ENCODE assay signal across 8 mouse cellular contexts in genomic region chr11:48818346-48818745, GRCm38 (mm10). TPM values are rescaled to one million over a fixed set of nuclear protein-coding genes. Genes with fewer than 3 reads are reported as not detected.
DNase-seq lines count a peak whose midpoint lies in the region; ATAC-seq lines count a peak whose summit lies in the region.

No protein-coding gene starts in this region.

- peaks cover 10% of the 10 kb centered on the region for H3K4me1 ChIP-seq in intestine, embryonic 14.5 days (replicated peaks; ENCODE audit: control insufficient read depth, insufficient read depth, low read length)

- H3K4me3 ChIP-seq in intestine, embryonic 14.5 days (ENCODE audit: low read depth, low read length): peak overlapping the region; percentile 80

- DNase-seq in adrenal gland, adult 18-20 months (ENCODE audit: low spot score in 2 of 2): peak; percentile 81 to 92
- DNase-seq in embryo, embryonic 11 days: peak; percentile 92
- DNase-seq in gastrocnemius, postnatal 25 days: peak; percentile 57
- DNase-seq in intestine, embryonic 14.5 days (ENCODE audit: low spot score): peak; percentile 96
- DNase-seq in left cerebral cortex, postnatal 10 days (ENCODE audit: extremely low spot score in 1 of 2, low spot score in 2 of 2): peak; percentile 74 to 82
- DNase-seq in right cerebral cortex, postnatal 25 days: peak; percentile 75
- peak; percentile 91 for DNase-seq in yolk sac, embryonic 10.5 days (ENCODE audit: low spot score)

- H3K4me2 ChIP-seq in intestine, embryonic 14.5 days (ENCODE audit: low read length): peak overlapping the region; percentile 97

- no peaks in the 10 kb centered on the region for H3K9me3 ChIP-seq in intestine, embryonic 14.5 days (ENCODE audit: control insufficient read depth, low read length)

- no peaks in the 10 kb centered on the region for H3K27me3 ChIP-seq in intestine, embryonic 14.5 days (replicated peaks; ENCODE audit: control insufficient read depth, insufficient read depth, low read length)

- H3K27ac ChIP-seq in intestine, embryonic 14.5 days (ENCODE audit: low read depth): 0 out of 2 replicates have a peak overlapping the region, but pooled peaks have one; percentile 95

- peaks cover 17% of the 10 kb centered on the region for H3K36me3 ChIP-seq in intestine, embryonic 14.5 days (ENCODE audit: control insufficient read depth, insufficient read depth, low read length)

- peak; percentile 29; the same call in 1 of the 2 replicates for ATAC-seq in intestine, embryonic 14.5 days (replicated peaks; ENCODE audit: low FRiP score, low TSS enrichment, low read depth)
- ATAC-seq in megakaryocyte progenitor cell, adult 5-6 weeks (replicated peaks; ENCODE audit: poor library complexity): peak; percentile 33

- WGBS in intestine, embryonic 14.5 days: 0% methylated on average over 16 of the region's 16 CpGs

- intact Hi-C loops in left cerebral cortex, postnatal 10 days (cut with DNase I): loop anchor here (2.0 kb wide), 1 partner anchor 38 kb away; no protein-coding TSS in a partner anchor

- peak overlapping the region; percentile 86 for H3K9ac ChIP-seq in intestine, embryonic 14.5 days (ENCODE audit: low read length)

RNA-seq across cellular contexts. Expression of gene Trim41, which starts 1.2 kb away (rescaled TPM):
- total RNA-seq in adrenal gland, adult 18-20 months (2021): 10 to 100 TPM; 45.9 to 48.9 TPM
- total RNA-seq in gastrocnemius, postnatal 25 days (2021): 10 to 100 TPM; 15.5 to 19.3 TPM
- 5.0 and 6.2 TPM in 2 replicates for polyA plus RNA-seq in intestine, embryonic 14.5 days (2014; fragmentation: Nextera tagmentation; extraction: Ambion mirVana)
- 10 to 100 TPM; 44.0 to 48.2 TPM for total RNA-seq in left cerebral cortex, postnatal 10 days (2021)
- 11.7 and 12.6 TPM in 2 replicates for total RNA-seq in megakaryocyte progenitor cell, adult 5-6 weeks (2015)
- total RNA-seq in megakaryocyte progenitor cell, adult 5-6 weeks (2017): 63.3 and 72.7 TPM in 2 replicates

RNA-seq across cellular contexts. Expression of gene Trim7, which starts 7.6 kb away (rescaled TPM):
- 1 to 10 TPM; 3.6 to 9.8 TPM for total RNA-seq in adrenal gland, adult 18-20 months (2021)
- total RNA-seq in gastrocnemius, postnatal 25 days (2021): 10 to 100 TPM; 57.3 to 57.9 TPM
- polyA plus RNA-seq in intestine, embryonic 14.5 days (2014; fragmentation: Nextera tagmentation; extraction: Ambion mirVana): 1.4 and 1.5 TPM in 2 replicates
- 1 to 10 TPM; 3.0 to 3.1 TPM for total RNA-seq in left cerebral cortex, postnatal 10 days (2021)
- 0.12 and 0.32 TPM in 2 replicates for total RNA-seq in megakaryocyte progenitor cell, adult 5-6 weeks (2015)
- total RNA-seq in megakaryocyte progenitor cell, adult 5-6 weeks (2017): 0.51 and 3.5 TPM in 2 replicates

RNA-seq across cellular contexts. Expression of gene Gm12184, which starts 8.1 kb away (rescaled TPM):
- 1 to 10 TPM in 1 of 2 experiments, under 1 TPM in 1; 0.76 to 3.1 TPM for total RNA-seq in adrenal gland, adult 18-20 months (2021)
- total RNA-seq in gastrocnemius, postnatal 25 days (2021): 1 to 10 TPM in 1 of 2 experiments, under 1 TPM in 1; 0.67 to 3.2 TPM
- 3.9 and 4.1 TPM in 2 replicates for polyA plus RNA-seq in intestine, embryonic 14.5 days (2014; fragmentation: Nextera tagmentation; extraction: Ambion mirVana)
- total RNA-seq in left cerebral cortex, postnatal 10 days (2021): 1 to 10 TPM in 1 of 2 experiments, under 1 TPM in 1; 0.75 to 1.6 TPM
- total RNA-seq in megakaryocyte progenitor cell, adult 5-6 weeks (2015): 4.6 and 6.8 TPM in 2 replicates
- 14.6 and 22.1 TPM in 2 replicates for total RNA-seq in megakaryocyte progenitor cell, adult 5-6 weeks (2017)

RNA-seq across cellular contexts. Expression of gene Rack1, which starts 18.2 kb away (rescaled TPM):
- 100 to 1,000 TPM; 582 to 604 TPM for total RNA-seq in adrenal gland, adult 18-20 months (2021)
- 100 to 1,000 TPM; 321 to 324 TPM for total RNA-seq in gastrocnemius, postnatal 25 days (2021)
- 1,049 and 1,145 TPM in 2 replicates for polyA plus RNA-seq in intestine, embryonic 14.5 days (2014; fragmentation: Nextera tagmentation; extraction: Ambion mirVana)
- 100 to 1,000 TPM; 345 to 360 TPM for total RNA-seq in left cerebral cortex, postnatal 10 days (2021)
- 3,057 and 3,071 TPM in 2 replicates for total RNA-seq in megakaryocyte progenitor cell, adult 5-6 weeks (2015)
- 1,485 and 1,729 TPM in 2 replicates for total RNA-seq in megakaryocyte progenitor cell, adult 5-6 weeks (2017)

RNA-seq across cellular contexts. Expression of gene Irgm1, which starts 53.1 kb away (rescaled TPM):
- 10 to 100 TPM; 16.6 to 27.6 TPM for total RNA-seq in adrenal gland, adult 18-20 months (2021)
- 10 to 100 TPM in 1 of 2 experiments, 1 to 10 TPM in 1; 9.0 to 11.1 TPM for total RNA-seq in gastrocnemius, postnatal 25 days (2021)
- polyA plus RNA-seq in intestine, embryonic 14.5 days (2014; fragmentation: Nextera tagmentation; extraction: Ambion mirVana): 14.7 and 16.2 TPM in 2 replicates
- total RNA-seq in left cerebral cortex, postnatal 10 days (2021): 1 to 10 TPM; 2.8 to 3.6 TPM
- total RNA-seq in megakaryocyte progenitor cell, adult 5-6 weeks (2015): 44.1 and 45.1 TPM in 2 replicates
- total RNA-seq in megakaryocyte progenitor cell, adult 5-6 weeks (2017): 32.4 and 34.9 TPM in 2 replicates

Comparison
In these comparisons a context has a peak if more than half of its experiments do, and no peak if none do; other contexts are left out.
1. Peak in every context shown above with its lines: DNase-seq, ATAC-seq, H3K4me3 ChIP-seq and H3K27ac ChIP-seq.
2. RNA of gene Trim7, which starts 7.6 kb away (total RNA-seq): 57.3 to 57.9 TPM in gastrocnemius, postnatal 25 days; 3.6 to 9.8 TPM in adrenal gland, adult 18-20 months, 0.12 to 3.5 TPM in megakaryocyte progenitor cell, adult 5-6 weeks and 3.0 to 3.1 TPM in left cerebral cortex, postnatal 10 days; every median in the first group is over 4 times any median in the second.